Mouse (Mus musculus) testis, postnatal 10 days (tissue): ENCODE data around the gene Slc48a1.

Source experiments
- DNase-seq: peaks from one replicate; pipeline ENCODE4 v3.0.0; 2021; ENCODE audit warnings: low spot score

Gene Slc48a1

DNA sequence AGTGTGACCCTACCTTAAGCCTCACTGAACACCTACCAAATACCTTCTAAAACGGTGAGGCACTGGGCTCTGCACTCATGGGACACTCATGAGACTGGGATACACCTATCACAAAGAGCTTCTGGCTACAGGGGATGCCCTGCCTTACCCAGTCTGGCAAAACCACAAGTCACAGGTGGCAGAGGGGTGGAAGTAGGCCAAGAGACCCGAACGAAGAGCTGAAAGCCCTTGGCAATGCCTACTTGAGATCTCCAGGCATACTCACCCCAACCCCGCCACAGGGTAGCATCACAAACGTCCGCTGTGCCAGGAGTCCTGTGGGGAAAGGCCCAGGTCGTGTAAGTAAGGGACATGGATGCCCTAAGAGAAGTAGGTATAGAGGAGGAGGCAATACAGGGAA is 23.5 kb downstream of the Slc48a1 start:
- DNase-seq = no peak

DNA sequence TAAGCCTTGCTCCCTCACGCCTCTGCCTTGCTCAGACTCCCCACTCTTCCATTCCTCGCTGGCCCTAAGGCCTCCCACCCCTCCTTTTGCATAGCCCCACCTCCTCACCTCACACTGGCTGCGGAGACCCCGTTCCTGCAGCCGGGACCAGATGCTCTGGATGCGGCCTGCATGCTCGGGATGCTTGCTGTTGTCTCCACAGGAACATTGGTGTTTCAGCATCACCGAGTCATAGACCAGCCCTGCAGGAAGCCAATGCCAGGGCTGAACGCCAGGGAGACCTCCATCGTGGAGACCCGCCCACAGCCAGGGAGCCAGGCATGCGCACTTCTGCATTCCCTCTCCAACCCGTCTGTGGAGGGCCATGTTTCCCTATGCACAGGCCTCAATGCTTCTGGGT is 24.3 kb downstream of the Slc48a1 start:
- no peak for DNase-seq

DNA sequence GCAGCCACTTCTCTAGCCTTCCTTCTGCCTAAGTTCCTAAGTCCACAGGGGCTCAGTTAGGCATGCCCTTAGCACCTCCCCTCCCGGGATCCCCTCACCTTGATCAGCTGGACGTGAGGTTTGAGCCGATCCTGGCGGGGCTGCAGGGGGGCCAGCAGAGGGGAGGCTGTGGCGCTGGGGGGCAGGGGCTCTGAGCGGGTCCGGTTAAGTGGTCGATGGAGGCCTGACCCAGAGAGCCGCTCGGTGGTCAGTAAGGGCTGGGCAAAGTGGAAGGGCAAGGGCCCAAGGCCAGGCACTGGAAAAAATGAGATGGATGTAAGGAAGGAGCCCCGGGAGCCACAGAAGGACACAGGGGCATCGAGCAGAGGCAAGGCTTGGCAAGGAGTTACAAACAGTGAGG is 29.5 kb downstream of the Slc48a1 start:
- no peak for DNase-seq

DNA sequence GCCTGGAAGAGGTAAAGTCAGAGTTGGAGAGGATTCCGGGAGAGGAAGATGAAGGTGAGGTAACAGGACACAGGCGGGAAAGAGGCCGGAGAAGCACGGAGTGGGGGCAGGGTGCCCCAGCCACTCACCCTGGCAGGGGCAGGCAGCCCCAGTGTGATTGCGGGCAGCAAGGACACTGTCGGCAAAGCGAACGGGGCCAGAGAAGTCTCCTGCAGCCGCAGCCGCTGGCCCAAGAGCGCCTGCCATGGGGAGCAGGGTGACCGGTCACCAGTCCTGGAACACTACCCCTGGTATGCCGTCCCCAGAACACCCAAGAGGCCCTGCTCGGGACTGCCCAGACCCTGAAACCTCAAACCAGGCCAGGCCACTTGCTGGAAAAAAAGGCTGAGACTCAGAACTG is 30.2 kb downstream of the Slc48a1 start:
- DNase-seq = no peak

DNA sequence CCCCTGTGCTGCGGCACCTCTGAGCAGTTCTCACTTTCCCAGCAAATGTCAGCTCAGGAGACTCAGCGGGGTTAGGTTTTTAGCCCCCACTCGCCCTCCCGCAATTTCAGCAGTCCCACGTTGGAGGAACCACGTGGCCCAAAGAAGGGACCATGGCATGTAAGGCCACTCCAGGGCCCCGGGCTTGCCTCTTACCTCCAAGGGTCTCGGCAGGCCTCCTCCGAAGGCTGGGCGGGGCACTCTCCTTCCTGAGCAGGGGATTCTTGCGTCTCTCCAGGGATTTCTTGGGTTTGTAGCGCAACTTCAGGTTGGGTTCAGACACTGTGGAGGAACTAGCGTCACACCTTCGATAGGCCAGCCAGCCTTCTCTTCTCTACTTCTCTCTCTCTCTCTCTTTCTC is 30.9 kb downstream of the Slc48a1 start:
- no peak for DNase-seq

DNA sequence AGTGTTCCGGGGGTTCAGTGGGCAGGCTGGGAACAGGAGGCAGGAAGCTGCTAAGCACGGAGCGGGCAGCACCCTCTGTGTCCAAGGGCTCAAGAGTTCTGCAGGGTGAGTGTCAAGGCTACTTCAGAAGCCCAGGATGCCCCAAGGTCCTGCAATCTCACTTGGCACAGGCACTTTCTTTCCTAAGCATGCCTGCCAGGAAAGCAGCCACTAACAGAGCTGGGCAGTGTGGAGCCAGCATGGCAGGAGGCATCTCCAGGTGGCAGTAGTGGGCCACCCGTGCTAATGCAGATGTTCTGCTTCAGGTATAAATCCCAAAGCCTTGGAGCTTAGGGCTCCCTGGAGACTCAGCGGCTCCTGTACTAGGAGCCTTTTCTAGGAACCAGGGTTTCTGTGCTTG is 31.6 kb downstream of the Slc48a1 start:
- peak; percentile 73 for DNase-seq

DNA sequence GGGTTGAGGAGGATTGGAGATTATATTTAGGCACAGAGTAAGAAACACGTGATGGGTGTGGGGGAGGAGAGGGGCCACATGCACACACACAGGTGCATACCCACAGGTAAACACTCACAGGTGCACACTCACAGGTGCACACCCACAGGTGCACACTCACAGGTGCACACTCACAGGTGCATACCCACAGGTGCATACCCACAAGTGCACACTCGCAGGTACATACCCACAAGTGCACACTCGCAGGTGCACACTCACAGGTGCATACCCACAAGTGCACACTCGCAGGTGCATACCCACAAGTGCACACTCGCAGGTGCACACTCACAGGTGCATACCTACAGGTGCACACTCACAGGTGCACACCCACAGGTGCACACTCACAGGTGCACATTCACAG is 32.1 kb downstream of the Slc48a1 start:
- DNase-seq = no peak

DNA sequence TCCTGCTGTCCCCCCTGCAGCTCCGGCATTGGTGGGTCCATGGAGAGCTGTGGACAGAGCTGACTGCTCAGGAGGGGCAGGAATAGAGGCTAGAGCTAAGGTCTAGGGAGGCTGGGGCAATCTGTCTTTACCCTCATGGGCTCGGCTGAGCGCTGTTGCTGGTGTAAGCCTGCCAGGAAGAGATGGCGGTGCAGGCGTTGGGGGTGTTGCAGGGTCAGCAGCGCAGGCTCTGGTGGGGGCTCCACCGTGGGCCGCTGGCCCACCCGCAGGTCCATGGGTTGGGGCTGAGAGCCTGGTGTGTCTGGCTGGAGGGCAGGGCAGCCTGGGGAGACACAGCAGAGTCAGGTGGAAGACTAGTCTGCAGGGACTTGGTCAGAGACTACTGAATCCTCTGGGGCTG is 33.0 kb downstream of the Slc48a1 start:
- DNase-seq = no peak

DNA sequence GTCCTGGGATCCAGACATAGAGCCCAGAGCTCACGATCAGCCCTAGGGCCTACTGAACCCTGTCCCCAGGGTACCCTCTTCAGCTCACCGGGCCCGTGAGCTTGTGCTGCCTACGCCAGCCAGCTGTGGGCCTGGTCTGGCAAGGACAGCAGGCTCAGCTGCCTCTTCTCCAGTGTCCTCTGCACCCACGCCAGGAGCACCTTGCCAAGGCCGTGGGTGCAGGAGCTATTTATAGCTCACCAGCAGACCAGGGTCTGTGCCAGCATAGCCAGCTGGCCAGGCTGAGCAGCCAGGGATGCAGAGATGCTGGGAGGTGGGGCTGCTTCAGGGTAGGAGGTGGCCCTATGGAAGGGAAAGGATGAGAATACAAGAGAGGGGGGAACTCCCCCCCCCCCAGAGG is 33.8 kb downstream of the Slc48a1 start:
- DNase-seq = peak; percentile 79

DNA sequence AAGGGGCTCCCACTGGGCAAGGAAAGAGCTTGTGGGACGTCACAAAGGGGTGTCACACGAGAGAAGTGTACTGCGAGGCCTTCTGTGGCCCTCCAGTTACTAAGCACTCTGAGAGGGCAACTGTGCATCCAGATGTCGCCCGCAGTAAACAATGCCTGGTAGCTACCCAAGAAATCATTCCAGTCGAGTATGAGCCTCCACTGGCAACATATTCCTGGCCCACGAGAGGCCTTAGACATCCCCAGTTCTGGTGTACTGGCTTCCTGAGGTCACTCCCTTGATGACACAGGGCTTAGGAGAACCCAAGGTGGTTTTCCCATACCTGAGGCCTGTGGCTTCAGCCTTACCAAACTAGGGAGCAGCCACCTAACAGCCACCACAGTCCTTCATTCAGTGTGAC is 34.6 kb downstream of the Slc48a1 start:
- no peak for DNase-seq

DNA sequence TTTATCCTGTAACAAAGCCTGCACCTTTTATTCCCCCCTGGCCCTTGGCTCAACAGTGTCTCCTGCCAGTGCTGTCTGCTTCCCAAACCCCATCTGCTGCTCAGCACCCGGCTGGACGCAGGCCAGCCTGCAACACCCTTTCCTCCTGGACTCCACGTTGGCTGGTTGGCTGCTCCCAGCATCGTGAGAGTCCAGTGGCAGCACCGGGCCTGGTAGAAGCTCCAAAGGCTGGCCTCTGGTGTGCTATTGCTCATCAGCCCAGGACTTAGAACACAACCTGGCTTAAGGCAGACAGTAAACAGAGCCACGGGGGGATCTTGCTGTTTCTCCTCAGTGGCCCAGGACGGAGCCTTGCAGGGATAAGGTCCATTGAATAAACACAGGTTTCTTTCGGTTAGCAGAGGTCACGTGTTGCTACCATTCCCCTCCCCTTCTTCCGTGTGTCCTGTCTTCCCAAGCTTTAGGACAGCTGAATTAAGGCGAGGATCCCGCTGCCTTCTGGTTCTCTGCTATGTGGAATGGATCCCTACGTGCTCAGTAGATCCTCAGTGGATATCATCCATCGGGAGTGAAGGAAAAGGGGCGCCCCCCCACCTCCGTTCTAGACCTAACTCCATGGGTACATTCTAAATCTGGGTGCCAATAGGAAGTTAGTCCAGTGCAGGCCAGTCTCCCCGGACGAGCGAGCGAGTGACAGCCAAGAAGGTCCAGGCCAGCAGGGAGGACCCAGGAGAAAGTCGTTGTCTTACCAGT is 35.3 kb downstream of the Slc48a1 start:
- no peak for DNase-seq

DNA sequence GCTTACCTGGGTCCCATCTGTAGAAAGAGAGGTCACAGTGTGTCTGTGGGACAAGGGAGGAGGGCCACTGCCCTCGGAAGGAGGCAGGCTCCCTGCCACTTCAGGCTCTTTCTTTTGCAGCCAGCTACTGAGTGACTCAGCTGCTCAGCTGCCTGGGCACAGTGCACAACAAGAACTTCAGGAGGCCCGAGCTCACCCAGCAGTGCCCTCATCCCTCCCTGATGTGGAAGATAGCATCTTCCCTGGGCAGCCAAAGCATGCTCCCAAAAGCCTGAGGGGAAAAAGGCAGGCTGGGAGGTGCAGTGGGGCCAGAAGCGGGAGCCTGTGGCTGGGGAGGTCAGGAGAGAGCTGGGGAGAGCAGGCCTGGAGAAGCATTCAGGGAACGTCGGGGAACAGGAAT is 36.4 kb downstream of the Slc48a1 start:
- no peak for DNase-seq

DNA sequence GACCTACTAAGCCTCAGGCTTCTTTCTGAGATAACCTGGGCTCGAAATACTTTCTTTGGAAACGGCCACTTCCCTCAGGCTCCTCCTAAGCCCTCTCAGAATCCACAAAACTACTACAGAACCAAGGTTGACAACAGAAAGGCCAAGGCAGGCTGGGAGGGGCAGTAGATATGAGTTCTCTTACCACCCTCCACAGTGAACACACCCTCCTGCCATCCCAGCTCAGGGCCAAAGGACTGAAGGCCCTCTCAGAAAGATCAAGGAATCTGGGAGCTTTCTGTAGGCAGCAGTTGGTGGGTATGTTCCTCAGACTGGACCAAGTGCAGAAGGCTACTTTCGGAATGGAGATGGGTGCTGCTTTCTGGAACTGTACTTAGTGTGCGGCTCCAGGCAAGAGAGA is 36.9 kb downstream of the Slc48a1 start:
- no peak for DNase-seq

DNA sequence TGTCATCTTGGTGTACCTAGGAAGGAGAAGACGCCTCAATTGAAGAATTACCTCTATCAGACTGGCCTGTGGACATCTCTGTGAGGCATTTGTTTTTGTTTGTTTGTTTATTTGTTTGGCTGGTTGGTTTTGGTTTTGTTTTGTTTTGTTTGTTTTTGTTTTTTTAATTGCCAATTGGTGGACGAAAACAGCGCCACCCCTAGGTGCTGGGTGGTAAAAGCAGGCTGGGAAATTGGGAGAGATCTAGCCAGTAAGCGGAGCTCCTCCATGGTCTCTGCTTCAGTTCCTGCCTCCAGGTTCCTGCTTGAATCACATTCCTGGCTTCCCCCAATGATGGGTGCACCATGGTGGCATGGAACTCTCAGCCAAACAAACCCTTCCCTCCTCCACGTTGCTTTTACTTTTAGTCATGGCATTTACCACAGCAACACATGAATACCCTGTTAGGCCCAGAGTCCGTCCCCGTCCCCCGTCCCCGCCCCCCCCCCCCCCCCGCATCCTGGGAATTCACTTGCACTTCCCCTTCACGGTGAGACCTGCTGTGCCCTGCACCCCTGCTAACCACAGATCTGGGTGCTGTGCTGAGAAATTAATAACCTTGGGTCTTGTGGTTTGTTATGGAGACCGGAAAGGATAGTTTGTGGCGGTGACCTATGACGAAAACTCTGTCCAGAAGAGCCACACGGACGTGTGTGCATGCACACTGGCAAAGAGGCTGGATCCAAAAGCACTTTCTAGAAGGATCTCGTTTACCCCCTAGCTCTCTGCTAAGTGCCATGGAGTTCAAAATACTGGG is 38.1 kb downstream of the Slc48a1 start:
- DNase-seq = no peak

DNA sequence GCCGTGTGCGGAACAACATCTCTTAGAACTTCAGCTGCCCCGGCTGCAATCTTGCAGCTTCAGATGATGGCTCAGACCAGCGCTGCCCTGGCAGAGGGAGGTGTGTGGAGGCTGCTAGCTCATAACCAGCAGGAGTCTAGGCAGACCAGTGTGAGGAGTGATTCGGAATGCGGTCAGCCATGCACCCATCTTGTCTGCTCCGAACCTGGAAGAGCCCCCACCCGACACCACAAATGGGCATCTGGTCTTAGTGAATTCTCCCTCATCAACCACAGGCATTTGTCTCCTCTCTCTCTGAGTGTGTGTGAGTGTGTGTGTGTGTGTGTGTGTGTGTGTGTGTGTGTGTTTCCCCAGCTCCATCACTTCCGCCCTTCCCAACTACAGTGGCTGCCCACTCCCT is 41.6 kb downstream of the Slc48a1 start:
- DNase-seq = no peak

DNA sequence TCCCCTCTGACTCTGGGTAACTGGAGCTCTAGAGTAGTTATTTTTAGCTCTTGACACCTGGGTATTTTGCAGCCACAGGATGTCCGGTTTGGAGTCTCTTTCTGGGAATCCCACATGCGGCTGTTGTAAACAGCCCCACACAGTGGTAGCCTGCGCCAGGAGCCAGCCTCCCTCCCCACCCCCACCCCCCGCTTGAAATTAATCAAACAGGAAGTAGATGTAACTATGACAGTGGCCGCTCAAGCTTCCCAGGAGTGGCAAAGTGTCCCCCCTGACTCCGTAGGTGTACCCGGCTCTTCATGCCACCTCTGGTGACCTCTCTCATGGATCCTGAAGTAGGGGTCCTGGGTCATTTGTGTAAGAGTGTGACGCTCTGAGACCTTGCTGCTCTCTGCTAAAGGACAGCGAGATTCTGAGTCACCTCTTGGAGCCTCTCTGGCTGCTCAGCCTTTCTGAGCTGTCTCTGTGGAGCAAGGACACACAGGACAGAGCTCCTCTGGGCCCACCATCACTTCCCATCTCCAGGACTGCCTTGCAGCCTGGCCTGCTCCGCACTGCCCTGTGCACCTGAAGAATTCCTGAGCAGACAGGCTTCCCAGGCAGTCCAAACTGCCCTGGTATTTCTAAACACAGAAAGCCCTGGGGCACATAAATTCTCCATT is 43.1 kb downstream of the Slc48a1 start:
- DNase-seq = no peak

DNA sequence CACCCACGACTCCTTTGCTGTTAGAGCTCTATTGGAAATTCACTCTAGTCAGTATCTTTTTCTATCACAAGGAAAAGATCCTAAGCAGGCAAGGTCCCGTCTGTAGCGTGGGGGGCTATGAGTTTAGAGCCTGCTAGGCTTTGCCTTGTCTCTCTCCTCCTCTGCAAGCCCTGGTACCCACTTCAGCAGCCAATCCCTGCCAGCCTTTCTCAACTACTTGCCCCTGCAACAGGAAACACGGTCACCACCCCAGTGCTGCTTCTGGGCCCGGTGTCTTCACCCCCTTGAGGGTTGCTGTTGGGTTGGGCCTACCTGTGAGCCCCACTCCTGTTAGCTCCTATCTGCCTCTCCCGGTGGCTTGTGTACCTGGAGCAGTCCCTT is 43.7 kb downstream of the Slc48a1 start:
- no peak for DNase-seq

DNA sequence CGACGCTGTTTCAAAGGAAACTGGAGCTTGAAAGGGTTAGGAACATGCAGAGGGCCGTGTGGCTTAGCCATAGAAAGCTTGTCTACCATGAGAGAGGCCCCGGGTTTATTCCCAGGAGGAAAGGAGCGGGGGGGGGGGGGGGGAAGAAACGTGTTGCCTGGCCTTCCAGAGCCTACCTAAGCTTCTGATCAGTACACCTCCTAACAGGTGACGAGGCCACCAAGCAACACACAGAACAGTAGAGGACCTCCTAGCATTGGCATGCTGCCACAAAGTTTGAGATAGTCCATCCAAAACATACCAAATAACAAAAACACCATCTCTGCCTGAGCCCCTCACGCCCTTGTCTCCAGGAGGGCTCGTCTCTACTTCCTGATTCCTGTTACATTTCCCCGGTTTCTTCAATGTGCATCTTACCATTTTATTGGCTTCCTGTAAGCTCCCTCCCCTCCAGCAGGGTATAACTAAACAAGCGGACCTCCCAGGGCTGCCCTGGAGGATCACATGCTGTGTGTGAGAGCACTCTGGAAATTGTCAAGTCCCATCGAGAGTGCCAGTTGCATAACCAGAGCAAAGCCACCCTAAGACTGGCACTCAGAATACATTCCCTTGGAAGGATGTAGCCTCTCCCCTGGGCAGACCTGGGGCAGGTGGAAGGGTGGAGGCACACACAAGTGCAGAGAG is 44.4 kb downstream of the Slc48a1 start:
- DNase-seq = no peak

DNA sequence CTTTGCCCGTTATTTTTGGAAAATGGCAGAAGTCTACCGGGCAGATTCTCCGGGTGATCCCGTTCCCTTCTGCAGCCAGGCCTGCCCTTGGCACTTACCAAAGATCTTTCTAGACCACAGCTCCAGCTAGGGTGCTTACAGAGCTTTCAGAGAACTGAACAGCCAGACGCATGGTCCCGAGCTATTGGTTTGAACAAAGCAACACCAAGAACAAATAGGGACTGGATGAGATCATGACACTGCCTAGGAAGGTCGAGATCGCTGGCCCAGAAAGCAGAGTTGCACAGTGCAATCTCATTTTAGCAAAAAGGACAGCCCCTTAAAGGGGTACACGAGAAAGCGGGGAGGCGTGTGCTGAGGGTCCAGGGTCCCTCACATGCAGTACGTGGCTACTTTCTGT is 45.2 kb downstream of the Slc48a1 start:
- no peak for DNase-seq

DNA sequence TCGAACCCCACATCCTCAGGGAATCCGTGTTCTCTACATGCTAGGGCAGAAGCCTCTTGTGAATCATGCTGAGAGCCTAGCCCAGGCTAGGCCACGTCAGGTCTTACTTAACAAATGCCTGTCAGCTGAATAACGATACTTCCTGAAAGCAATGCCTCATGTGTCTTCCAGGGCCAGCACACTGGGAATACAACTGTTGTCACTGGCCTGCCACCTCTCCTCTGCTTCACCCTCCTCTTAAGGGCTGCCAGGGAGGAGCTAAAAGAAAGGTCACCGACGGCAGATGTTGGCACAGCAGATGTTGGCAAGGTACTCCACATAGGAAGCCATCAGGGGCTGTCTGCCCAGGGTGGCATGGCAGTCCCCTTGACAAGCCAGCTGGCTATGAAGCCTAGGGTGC is 45.7 kb downstream of the Slc48a1 start:
- DNase-seq = no peak

DNA sequence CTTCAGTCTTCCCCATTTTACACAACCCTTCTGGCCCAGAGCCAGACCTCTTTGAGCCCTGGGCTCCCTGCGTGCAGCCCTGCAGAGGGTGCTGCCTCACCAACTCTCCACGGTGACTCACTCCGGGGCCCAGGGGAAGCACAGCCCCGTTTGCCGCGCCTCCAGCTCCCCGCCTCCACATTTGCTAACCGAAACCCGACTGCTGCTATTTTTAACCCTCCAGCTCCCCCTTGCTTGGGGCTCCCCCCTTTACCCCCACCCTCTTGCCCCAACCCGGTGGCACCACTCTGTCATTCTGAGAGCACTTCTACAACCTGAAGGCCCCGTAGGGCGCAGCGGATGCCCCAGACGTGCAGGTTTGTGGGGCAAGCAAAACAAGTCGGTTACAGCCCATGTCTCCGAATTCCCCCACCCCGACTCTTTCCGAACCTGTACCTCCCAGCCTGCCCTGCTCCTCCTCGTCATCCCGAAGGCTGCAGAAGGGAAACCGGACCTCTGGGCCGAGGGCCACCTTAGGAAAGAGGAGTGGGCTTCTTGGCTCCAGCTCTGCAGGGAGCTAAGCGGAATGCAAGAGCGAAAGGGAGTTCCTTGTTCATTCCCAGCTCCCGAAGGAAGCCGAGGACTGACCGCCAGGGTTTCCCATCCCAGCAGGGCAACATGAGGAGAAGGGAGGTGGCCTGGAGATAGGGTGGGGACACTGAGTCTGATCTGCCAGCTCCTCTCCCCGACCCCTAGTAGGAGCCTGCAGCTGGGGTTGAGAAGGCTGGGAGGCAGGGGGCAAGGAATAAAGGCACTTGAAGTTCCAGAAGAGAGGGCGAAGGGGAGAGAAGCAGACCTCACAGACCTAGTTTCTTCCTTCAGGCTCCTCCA is 47.0 kb downstream of the Slc48a1 start:
- DNase-seq = peak; percentile 85
